Mouse (Mus musculus) brown adipose tissue, adult 24 weeks (tissue): ENCODE measurements around the gene Bgn. TPM values are rescaled to one million over a fixed set of nuclear protein-coding genes. Genes with fewer than 3 reads are reported as not detected.
A peak's percentile ranks its signal among the peaks of the same experiment; 100 is the strongest.
"Not testable (repeated sequence)": the region's sequence is repeated elsewhere in the genome, so short reads cannot be mapped to it uniquely, and the experiment has no call there.

Experiments
- H3K27ac ChIP-seq: fragments of 200-500 bp; replicated peaks from 2 replicates; pipeline ENCODE4 v1.5.1; 2012; ENCODE audit warnings: low read depth, mild to moderate bottlenecking, low read length
- H3K4me1 ChIP-seq: fragments of 200-500 bp; 2 replicates; pipeline ENCODE4 v1.6.1; 2012; ENCODE audit warnings: low read length, mixed read lengths; ENCODE audit not compliant: control insufficient read depth, insufficient read depth, insufficient read length
- H3K4me3 ChIP-seq: fragments of 200-500 bp; 2 replicates; pipeline ENCODE4 v1.5.1; 2012; ENCODE audit warnings: low read depth, mild to moderate bottlenecking, low read length, moderate library complexity; ENCODE audit not compliant: insufficient read depth
- polyA plus RNA-seq: library from polyadenylated mRNA; stranded (reverse); fragments of >200 nt; gene quantifications from 2 replicates; pipeline ENCODE4 v1.2.4, GENCODE M21; 2012; ENCODE audit not compliant: missing spikeins, insufficient read depth, insufficient read length

Bgn gene
- polyA plus RNA-seq, 1 experiment: 108 TPM

GRCm38 (mm10) chrX:73477500-73477899, 5.9 kb upstream of the Bgn start:
- H3K4me1 ChIP-seq: peaks cover 9% of the 10 kb centered on the region
- no peak overlapping the region for H3K27ac ChIP-seq
- no peak overlapping the region for H3K4me3 ChIP-seq

- peak overlapping the region; percentile 4; the same call in 1 of the 2 replicates for H3K27ac ChIP-seq
- H3K4me1 ChIP-seq: peaks cover 9% of the 10 kb centered on the region
- H3K4me3 ChIP-seq: no peak overlapping the region
Measured at GRCm38 (mm10) chrX:73479656-73480055, 3.7 kb upstream of the Bgn start.

DNA sequence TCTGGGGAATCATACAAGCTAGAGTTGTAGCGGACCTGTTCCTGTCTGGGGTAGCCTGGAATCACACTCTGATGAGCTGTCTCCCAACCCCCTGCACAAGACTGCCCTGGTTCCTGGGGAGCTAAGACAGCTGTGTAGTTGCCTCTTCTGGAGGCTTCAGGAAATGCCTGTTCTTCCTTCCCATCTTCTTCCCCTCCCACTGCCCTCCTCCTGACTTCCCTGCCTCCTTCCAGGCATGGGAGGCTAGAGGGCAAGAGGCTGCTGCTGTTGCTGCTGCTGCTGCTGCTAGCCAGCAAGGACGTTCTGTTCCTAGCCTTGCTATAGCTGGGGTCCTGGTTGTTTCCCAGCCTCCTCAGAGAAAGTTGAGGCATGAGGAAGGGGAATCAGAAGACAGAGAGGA, 3.1 kb upstream of the Bgn start:
- H3K4me1 ChIP-seq: peaks cover 9% of the 10 kb centered on the region
- no peak overlapping the region for H3K4me3 ChIP-seq
- H3K27ac ChIP-seq: 0 out of 2 replicates have a peak overlapping the region, but pooled peaks have one; percentile 4

GRCm38 (mm10) chrX:73482643-73483483, 539 bp upstream of the Bgn start:
- Histone ChIP-seq H3K4me1 (peaks cover 2% of the 10 kb centered on the region; the same call in 1 of the 2 replicates), H3K4me3 (no peak overlapping the region)

DNA sequence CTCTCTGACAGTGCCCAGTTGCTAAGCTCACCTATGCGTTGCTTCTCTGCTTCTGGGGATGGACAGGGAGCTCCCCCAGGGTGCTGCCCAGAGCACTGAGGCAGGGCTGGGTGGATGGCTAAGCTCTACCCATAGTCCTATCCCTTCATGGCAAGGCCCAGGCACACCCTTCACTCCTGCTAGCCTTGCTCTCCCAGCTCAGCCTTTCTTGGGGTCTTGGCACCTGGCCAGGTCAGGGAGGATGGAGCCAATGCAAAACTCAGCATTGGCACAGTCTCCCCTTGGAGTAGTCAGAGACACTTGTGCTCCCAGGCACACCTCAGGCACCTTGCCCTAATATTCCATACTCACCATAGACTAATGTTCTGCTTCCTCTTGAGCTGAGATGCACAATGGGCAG, 674 bp downstream of the Bgn start:
- peak overlapping the region; percentile 70; the same call in 1 of the 2 replicates for H3K27ac ChIP-seq
- peaks cover 2% of the 10 kb centered on the region; the same call in 1 of the 2 replicates for H3K4me1 ChIP-seq
- peak overlapping the region; percentile 58 for H3K4me3 ChIP-seq

More at GRCm38 (mm10) chrX:73482643-73483483, 539 bp upstream of the Bgn start:
- no peak overlapping the region for H3K27ac ChIP-seq

- Histone ChIP-seq H3K4me3 (peak overlapping the region; percentile 20; the same call in 1 of the 2 replicates), H3K27ac (no peak overlapping the region), H3K4me1 (peaks cover 2% of the 10 kb centered on the region; the same call in 1 of the 2 replicates)
Measured at GRCm38 (mm10) chrX:73484870-73485269, 1.5 kb downstream of the Bgn start.

GRCm38 (mm10) chrX:73486920-73487319, 3.5 kb downstream of the Bgn start:
- no peaks in the 10 kb centered on the region for H3K4me1 ChIP-seq
- no peak overlapping the region for H3K27ac ChIP-seq
- H3K4me3 ChIP-seq: no peak overlapping the region

DNA sequence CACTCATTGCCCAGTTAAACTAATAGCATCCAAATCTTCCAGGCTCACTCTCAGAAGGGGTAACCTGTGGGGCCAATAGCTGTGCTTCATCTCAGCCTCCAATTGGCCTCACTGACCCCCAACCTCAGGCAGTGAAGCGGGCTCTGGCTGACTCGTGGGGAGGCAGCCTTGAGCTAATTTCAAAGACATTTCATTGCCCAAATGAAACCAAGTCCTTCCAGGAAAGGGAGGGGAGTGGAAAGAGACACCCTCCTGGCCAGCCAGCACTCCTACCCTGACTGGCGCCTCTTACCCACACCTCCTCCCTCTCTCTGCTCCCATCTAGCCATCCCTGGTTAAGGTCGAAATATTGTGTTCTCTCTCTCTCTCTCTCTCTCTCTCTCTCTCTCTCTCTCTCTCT, 6.8 kb downstream of the Bgn start:
- Histone ChIP-seq H3K4me3 (no peak overlapping the region), H3K4me1 (no peaks in the 10 kb centered on the region), H3K27ac (no peak overlapping the region)

DNA sequence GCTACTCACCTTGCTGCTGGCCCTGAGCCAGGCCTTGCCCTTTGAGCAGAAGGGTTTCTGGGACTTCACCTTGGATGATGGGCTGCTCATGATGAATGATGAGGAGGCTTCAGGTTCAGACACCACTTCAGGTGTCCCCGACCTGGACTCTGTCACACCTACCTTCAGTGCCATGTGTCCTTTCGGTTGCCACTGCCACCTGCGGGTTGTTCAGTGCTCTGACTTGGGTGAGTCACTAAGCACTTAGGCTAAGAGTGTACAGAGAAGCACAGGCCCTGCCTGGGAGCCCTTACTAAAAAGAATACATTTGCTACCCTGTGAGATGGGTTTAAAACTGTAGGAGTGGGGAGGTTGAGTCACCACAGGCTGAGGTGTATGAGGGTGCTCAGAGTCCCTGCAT, 7.4 kb downstream of the Bgn start:
- H3K27ac ChIP-seq: no peak overlapping the region
- no peaks in the 10 kb centered on the region for H3K4me1 ChIP-seq
- no peak overlapping the region for H3K4me3 ChIP-seq

DNA sequence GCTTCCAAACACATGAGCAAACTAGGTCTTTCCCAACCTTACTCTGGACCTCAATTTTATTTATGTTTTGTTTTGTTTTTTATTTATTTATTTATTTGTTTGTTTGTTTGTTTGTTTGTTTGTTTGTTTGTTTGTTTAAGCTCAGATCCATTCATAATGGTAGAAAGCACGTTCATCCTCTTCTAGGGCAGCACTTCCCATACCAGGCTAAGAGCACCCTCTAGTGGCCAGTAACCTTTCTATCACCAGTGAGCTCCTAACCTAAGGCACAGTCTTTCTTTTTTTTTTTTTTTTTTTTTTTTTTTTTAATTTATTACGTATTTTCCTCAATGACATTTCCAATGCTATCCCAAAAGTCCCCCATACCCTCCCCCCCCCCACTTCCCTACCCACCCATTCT, 10.2 kb downstream of the Bgn start:
- not testable (repeated sequence) for H3K27ac ChIP-seq, H3K4me1 ChIP-seq, H3K4me3 ChIP-seq

GRCm38 (mm10) chrX:73496746-73497145, 13.3 kb downstream of the Bgn start:
- H3K27ac ChIP-seq: no peak overlapping the region
- no peak overlapping the region for H3K4me3 ChIP-seq
- no peaks in the 10 kb centered on the region for H3K4me1 ChIP-seq

DNA sequence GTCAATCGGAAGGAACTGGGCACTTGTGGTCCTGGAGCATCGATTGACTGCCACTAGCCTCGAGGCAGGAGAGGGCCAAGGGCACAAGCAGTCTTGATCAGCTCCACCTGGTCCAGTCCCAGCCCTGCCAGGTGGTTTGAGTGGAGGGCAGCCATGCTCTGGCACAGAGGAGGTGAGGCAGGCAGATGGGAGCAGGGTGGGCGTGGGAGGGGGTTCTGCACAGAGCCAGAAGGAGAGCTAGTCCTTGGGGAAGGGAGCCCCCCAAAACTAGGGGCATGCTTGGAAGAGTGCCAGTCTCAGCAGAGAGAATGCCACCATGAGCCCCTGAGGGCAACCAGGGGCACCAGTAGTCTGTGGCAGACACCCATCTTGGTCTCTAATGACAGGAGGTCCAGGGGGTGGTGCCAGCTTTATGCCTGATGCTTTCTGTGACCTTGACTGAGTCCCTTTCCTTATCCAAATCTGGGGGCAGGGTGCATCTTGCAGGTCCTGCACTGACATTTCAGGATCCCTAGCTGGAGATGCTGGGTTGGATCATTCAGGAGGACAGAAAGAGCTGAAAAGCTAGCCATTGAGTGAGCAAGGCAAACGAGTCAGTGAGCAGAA, 21.8 kb downstream of the Bgn start:
- Histone ChIP-seq H3K4me3 (no peak overlapping the region), H3K27ac (no peak overlapping the region), H3K4me1 (no peaks in the 10 kb centered on the region)

GRCm38 (mm10) chrX:73506577-73506976, 23.2 kb downstream of the Bgn start:
- no peaks in the 10 kb centered on the region for H3K4me1 ChIP-seq
- H3K27ac ChIP-seq: no peak overlapping the region
- H3K4me3 ChIP-seq: no peak overlapping the region

GRCm38 (mm10) chrX:73509209-73509608, 25.8 kb downstream of the Bgn start:
- Histone ChIP-seq H3K4me3 (no peak overlapping the region), H3K27ac (no peak overlapping the region), H3K4me1 (no peaks in the 10 kb centered on the region)

DNA sequence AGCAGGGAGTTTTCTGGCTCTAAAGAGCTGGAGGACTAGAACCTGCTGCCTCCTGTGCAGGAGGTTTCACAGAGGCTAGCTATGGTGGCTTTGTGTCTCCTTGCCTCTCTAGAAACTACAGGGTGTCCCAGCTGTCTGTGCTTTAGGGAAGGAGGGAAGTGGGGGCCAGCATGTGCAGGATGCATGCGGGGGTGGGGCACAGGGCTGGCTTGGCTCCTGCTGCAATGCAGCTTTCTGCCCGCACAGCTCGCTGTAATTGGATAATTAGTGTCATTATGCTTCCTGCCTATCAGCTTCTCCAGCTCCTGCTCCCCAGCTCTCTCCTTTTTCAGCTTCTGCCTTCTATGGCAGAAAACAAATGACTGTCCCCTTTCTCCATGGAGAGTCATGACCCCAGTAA, 29.5 kb downstream of the Bgn start:
- no peaks in the 10 kb centered on the region for H3K4me1 ChIP-seq
- H3K4me3 ChIP-seq: no peak overlapping the region
- no peak overlapping the region for H3K27ac ChIP-seq

DNA sequence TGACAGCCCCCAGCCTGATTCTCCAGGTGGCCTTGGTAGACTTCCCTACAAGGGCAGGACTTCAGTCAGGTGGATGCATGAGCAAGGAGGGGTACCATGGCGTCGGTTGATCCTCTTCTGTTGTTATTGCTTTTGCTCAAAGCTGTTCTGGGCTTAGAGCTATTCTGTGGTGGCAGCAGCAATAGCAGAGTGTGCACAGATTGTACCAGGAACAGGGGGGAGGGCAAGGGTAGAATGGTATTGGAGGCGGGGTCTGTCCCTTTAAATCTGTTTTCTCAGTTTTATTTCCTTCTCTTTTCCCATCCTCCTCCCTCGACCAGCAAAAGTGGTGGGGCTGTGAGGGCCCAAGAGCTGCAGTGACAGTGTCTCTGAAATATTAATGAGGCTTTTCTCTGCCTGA, 33.2 kb downstream of the Bgn start:
- no peak overlapping the region for H3K27ac ChIP-seq

More for the DNA sequence above, 33.2 kb downstream of the Bgn start:
- no peaks in the 10 kb centered on the region for H3K4me1 ChIP-seq
- H3K4me3 ChIP-seq: no peak overlapping the region
